Mouse (Mus musculus) frontal cortex, adult (tissue): Measurements from ENCODE around the gene Dedd2.

Experiments used
- ATAC-seq: cut with Nextera tagmentation; 2 replicates; pipeline ENCODE4 v1.9.2; 2017; ENCODE audit warnings: mild to moderate bottlenecking, moderate library complexity, mixed read lengths; ENCODE audit not compliant: low TSS enrichment

Dedd2 gene

DNA sequence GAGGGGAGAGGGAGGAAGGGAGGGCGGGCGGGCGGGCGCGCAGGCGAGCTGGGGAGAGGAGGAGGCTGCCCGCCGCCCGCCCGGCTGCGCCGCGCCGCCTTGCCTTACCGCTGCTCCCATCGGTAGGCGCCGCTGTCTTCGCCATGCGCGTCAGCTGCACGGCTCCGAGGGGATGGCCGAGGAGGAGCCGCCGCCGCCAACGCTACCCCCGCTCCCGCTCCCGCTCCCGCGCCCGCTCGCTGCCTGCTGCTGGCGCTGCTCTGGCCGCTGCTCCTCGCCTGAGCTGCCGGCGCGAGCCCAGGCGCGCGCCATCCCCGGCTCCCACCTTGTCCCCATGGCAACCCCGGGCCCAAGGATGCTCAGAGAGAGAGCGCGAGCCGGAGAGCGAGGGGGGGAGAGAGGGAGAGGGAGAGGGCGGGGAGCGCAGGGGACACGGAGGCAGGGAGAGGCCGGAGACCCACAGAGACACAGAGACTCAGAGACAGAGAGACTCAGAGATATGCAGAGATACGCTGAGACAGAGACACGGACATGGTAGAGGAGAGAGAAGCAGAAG, 40.7 kb downstream of the Dedd2 start, which contains the start of gene Pou2f2:
Gene Pou2f2, minus strand, starts transcription at position 121 of the 556 bp plus-strand sequence.
- ATAC-seq, result peak; percentile 84

DNA sequence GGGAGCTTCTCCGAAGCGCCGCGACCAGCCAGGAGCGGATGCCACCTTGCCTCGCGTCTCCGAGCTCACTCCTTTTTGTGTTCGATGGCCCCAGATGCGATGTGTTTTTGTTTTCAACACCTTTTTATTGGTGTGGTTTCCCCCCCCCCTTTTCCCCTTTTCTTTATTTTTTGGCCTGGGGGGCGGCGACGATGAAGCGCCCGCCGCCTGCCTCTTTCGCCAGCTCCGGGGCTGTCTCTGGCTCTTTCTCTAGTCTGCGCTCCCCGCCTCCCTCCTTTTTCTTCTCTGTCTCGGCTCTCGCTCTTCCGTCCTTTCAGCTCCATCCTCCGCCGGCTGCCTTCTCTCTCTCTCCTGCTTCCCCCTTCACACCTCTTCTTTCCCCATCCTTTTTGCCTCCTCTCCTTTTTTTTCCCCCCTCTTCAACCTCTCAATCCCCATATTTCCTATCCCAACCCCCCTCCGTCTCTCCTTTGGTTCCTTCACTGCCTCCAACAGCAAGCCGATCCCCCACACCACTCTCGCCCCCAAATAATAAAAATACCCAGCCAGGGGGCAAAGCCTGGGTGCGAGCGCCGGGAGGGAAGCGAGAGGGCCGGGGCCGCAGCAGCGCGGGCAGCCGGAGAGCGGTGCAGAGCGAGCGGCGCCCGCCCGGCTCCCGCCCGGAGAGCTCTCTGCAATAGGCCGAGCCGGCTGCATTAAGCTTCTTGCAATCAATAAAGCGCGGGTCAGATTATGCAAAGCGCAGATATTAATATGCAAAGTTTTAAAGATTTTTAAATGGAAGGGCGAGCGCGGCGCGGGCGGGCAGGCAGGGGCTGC, 41.4 kb downstream of the Dedd2 start:
- ATAC-seq, result peak; percentile 33; the same call in 1 of the 2 replicates

DNA sequence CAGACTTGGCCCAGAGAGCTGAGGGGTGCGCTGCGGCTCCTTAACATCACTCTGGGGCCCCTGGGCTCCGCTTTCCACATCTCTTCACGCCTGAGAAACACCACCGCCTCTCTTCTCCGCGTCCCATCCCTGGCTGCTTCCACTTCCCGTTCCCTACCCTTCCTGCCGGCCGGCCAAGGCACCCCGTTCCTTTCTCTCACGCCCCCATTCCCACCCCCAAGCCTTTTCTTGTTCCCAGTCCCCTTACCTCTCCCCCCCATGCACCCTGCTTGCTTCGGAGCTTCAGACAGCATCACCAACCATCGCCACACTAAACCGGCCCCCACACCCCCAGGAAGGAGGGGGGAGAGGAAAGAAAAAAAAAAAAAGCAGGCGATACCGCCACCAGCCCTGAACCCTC, 42.1 kb downstream of the Dedd2 start:
- peak; percentile 13; the same call in 1 of the 2 replicates for ATAC-seq

DNA sequence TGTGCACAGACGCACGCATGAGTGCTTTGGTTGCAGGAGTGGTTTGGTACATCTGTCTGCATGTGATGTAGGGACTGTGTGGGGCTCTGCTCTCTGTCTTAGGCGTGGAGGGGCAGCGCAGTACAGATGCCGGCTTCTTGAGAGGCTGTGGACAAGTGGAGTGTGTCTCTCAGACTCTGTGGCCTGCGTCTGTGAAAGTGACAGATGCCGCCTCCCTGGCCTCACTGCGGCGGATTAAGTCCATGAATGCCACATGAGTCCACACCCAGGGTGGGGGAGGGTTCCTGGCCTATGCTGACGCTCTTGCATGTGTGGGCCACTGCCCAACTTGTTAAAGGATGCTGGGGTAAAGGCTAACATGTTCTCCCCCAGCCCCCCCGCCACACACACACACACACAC, 46.1 kb downstream of the Dedd2 start:
- ATAC-seq, result no peak

DNA sequence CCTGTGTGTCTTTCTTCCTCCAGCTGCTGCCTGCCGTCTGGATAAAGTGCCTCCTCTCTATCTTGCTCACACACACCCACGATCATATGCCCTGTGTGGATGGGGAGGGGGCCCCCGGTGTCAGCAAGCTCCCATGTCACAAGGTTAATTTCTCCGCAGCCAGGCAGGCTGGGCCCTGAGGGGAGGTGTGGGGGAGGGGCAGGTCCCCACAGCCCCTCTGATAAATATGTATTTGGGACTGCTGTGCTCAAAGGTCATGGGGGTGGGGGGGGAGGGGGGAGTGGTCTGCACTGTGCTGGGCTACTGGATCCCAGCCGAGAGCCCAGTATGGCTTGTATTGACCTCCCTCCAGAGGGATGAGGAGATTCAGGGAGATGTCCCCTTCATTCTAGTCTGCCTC, 47.7 kb downstream of the Dedd2 start:
- no peak for ATAC-seq

DNA sequence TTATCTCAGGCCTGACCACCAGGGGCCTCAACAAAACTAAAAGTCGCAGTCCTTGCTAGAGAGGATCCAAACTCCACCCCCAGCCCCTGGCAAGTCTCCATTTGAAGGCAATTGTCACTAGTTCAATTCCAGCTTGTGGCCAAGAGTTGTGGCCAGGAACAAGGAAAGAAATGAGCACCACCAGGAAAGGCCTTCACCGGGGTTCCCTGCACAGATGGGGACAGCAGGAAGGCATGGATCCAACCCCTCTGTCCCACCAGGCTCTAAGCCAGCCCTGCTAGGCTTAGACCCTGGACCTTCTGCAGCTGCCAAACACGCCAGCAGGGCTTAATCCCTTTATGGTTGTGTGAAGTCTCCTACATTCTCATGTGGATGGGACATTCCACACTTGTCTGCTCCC, 49.8 kb downstream of the Dedd2 start:
- ATAC-seq, result no peak

DNA sequence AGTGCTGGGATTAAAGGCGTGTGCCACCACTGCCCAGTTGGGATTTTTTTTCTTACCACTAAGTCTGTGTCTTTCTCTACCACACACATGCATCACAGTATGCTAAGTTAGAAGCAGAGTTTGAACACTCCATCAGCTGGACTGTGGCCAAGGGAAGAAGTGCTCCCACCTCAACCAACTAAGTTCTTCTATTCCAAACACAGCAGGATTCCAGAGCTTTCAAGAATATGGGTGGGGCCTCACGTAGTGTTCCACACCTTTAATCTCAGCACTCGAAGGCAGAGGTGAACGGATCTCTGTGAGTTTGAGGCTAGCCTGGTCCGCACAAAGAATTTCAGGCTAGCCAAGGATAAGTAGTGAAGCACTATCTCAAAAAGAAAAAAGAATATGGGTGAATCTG, 54.3 kb downstream of the Dedd2 start:
- no peak for ATAC-seq

DNA sequence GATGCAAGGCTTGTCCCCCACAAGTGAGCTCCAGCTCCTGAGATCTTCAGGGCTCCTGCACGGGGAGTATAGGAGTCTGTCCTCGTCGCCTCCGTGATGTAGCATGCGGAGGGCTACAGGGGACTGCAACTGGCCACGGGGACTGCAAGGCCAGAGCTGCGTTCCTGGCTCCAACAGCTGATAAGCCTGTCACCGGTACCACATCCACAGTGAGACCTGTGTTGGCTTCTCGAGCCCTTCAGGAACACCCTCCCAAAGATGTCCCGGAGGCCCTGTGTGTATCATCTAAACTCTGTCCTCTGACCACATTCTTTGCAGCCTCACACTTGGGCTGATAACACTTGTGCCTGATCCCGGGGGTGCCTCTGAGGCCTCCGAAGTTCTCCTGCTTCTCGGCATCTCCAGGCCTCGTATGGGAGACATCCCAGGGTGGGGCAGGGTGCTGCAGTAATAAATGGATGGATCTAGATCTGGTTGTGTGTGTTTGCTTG, 64.2 kb downstream of the Dedd2 start:
- ATAC-seq, result no peak

DNA sequence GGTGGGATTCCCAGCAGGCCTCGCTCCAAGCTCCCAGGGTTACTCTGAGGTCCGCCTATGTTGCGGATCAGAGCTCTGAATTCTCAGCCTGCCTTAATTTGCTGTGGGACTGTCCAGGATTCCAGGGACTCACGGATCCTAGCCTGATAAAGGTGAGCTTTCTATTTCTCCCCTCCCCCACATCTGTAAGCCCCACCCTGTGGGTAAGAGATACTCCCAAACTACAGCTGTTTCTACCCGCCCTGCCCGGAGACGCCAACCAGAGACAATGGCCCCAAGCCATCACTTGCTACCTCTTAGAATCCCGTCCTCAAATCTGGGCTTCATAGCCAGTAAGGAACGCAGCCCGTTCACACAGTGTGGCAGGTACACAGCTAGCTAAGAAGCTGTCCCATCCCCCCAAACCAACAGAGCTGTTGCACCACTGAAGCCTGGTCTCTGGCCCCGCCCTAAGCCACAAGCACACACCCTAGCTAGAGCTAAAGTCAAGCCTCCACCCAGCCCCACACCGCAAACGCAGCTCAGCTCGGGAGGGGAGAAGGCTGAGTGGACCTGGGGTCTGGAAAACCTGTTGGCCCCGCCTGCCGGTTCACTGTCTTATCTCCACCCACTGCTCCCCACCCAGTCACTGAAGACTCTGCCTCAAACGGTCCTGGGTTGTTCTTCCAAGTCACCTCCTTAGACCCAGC, 64.8 kb downstream of the Dedd2 start:
- ATAC-seq, result no peak

DNA sequence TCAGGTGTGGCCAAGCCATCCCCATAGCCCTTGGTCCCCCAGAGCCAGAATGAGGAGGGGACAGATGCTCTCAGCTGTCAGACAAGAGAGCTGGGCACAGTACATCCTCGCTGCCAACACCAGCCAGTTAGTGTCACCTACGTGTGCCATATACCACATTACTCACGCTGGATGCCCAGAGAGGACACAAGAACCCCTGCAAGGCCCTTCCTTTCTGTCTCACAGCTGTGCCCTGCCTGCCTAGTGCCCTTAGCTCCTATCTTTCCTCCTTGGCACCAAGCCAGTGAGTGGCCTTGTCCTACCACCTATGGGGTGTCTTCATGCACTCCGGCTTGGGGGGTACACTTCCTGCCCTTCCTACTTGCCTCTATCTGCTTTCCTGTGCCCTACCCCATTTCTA, 65.8 kb downstream of the Dedd2 start:
- no peak for ATAC-seq

DNA sequence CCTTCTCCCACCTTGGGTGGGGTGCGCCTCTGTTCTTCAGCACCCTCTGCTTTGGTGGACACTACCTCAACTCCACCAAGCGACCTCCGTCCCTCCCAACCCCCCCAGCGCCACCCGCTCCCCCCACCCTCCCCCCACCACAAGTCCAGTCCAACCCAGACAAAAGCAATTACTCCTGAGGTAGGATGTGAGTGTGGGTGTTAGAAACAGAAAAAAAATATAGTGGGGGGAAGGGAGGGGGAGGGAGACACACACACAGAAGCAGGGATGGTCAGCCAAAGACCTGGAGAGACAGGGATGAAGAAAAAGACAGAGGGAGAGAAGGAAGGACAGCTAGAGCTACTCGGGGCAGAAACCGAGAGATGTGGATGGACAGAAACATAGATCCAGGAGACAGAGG, 66.6 kb downstream of the Dedd2 start:
- no peak for ATAC-seq

DNA sequence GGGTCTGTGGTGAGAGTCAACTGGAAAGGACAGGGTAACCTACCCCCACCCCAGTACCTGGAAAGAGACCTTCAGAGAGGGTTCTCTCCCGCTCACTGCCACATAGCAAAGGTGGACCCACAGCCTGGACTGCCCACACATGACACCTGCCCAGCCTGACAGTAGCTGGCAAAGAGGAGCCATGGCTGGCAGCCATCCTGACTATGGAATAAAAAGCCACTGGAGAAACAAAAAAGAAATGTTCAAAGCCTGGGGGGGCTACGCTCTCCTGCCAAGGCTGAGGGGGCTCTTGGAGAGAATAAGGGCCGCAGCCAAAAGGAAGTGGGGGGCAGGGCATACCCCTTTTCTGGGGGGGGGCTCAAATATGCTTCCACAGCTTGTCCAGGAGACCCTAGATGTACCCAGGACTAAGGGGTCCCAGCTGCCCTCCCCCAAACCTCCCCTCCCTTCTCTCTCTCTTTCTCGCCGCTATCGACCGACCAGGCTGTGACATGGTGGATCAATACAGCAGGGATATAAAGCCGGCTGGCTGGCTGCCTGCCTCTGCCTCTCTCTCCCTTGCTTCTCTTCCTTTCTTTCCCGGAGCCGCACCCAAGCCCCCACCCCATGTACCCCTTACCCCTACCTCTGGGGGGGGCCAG, 68.4 kb downstream of the Dedd2 start:
- ATAC-seq, result no peak

DNA sequence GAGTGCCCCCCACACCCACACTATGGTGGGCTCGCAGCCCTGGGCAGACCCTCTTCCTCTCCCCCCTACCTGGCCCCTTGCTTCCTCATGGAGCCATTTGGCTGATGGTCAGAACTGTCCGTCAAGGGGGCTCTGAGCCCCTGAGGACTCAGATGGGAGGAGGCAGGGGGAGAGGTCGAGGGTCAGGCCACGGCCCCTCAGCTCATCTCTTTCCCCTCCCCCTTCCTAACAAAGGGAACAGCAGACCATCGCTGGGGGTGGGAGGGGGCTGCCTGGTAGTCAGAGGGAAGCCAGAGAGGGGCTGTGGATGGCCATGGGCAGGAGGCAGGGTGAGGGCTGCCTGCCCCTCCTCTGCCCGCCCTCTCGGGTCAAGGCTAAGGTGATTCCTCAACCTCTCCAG, 69.4 kb downstream of the Dedd2 start:
- ATAC-seq, result no peak

DNA sequence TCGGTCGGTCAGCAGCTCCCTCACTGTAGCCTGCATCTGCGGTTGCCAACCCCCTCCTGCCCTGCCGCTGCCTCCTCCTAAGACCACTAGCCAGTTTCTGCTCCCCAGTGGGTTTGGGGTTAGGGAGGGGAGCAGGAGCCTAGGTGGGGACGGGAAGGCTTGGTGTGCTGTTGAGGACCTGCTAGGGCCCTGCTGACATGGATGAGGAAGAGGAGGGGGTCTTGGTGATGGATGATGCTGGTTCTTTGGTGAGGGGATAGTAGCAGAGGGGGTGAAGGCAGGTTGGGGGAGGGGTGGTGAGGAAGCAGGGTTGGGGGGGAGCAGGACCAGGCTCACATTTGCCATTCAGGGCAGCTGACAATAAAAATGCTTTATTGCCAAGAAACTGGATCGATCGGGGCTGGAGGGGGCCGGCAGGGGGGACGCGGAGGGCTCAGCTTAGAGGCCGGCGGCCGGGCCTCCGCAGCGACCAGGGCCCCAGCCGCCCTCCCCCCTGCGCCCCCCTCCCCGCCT, 70.2 kb downstream of the Dedd2 start:
- ATAC-seq, result no peak
